Mouse (Mus musculus) embryonic facial prominence, embryonic 10.5 days (tissue): ENCODE results near the gene Tesc. TPM values are rescaled to one million over a fixed set of nuclear protein-coding genes. Genes with fewer than 3 reads are reported as not detected.

Experiments
- DNase-seq: peaks from one replicate; pipeline ENCODE4 v3.0.0-alpha.2; 2017; ENCODE audit warnings: low spot score
- H3K27ac ChIP-seq: fragments of 300-500 bp; sonication (generic); replicated peaks from 2 replicates; pipeline ENCODE4 v1.5.1; 2016; ENCODE audit warnings: mild to moderate bottlenecking
- H3K27me3 ChIP-seq: fragments of 300-500 bp; sonication (generic); replicated peaks from 2 replicates; pipeline ENCODE4 v1.6.1; 2016; ENCODE audit warnings: low read depth, mild to moderate bottlenecking; ENCODE audit not compliant: poor library complexity, severe bottlenecking
- H3K36me3 ChIP-seq: fragments of 300-500 bp; sonication (generic); replicated peaks from 2 replicates; pipeline ENCODE4 v1.6.1; 2016; ENCODE audit warnings: mild to moderate bottlenecking, moderate library complexity
- H3K4me1 ChIP-seq: fragments of 300-500 bp; sonication (generic); 2 replicates; pipeline ENCODE4 v1.6.1; 2016
- H3K4me3 ChIP-seq: fragments of 300-500 bp; sonication (generic); 2 replicates; pipeline ENCODE4 v1.5.1; 2016; ENCODE audit warnings: mild to moderate bottlenecking, moderate library complexity
- H3K9me3 ChIP-seq: fragments of 300-500 bp; sonication (generic); 2 replicates; pipeline ENCODE4 v1.6.1; 2016; ENCODE audit warnings: mild to moderate bottlenecking
- WGBS: fragments of 180-500 bp; shearing (Covaris S2); methylation state at CpG from one replicate; pipeline ENCODE4 v1.1.7; 2016; 5-methylcytosine and 5-hydroxymethylcytosine counted together
- polyA plus RNA-seq: library from polyadenylated mRNA; unstranded; fragments of >200 nt; fragmentation: Nextera tagmentation; extraction: Ambion mirVana; gene quantifications from 2 replicates; pipeline ENCODE4 v1.2.1, GENCODE M21; 2016

Tesc gene
- polyA plus RNA-seq, 1 experiment from 2014 or later = 1.6 TPM

DNA sequence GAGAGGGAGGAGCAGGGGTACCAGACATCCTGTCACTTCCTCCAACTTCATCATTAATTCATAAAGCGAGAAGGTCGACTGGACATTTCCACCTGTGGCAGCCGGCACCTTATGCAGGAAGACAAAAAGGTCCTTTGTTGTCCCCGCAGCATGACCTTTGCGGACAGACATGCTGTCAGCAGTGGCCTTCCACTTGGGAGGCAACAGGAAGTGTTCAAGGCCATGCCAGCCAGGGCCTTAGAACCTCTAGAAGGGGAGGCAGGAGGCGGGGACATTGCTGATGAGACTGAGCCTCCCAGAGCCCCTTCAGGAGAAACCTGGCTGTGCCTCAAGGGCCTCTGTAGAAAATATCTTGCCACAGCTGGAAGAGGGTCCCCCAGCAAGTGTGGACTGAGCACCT lies 6.2 kb downstream of the Tesc start:
- H3K27me3 ChIP-seq = peaks cover 45% of the 10 kb centered on the region
- no peak overlapping the region for H3K4me3 ChIP-seq
- peaks cover 8% of the 10 kb centered on the region; the same call in 1 of the 2 replicates for H3K9me3 ChIP-seq
- DNase-seq = no peak
- H3K27ac ChIP-seq = no peak overlapping the region
- H3K36me3 ChIP-seq = no peaks in the 10 kb centered on the region
- WGBS = 70% methylated on average over 6 of the region's 6 CpGs
- peaks cover 45% of the 10 kb centered on the region for H3K4me1 ChIP-seq

DNA sequence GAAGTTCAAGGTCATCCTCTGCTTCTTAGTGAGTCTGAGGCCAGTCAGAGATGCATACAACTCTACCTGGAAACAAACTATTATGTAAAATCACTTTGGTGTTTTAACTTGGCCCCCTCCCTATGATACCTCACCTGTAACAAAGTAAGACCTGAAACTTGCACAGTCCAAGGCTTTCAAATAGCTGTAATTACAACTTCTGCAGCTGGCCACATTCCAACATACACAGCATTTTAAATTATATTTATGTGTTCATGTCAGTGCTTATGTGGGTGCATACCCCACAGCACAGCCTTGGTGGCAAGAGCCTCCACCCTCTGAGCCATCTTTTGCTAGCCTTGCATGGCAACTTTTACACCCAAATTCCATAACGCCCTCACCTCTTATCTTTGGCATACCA lies 7.1 kb downstream of the Tesc start:
- WGBS = 89% methylated on average over 1 of the region's 1 CpGs
- H3K36me3 ChIP-seq = no peaks in the 10 kb centered on the region
- H3K4me1 ChIP-seq = peaks cover 42% of the 10 kb centered on the region
- H3K9me3 ChIP-seq = peaks cover 8% of the 10 kb centered on the region; the same call in 1 of the 2 replicates
- peaks cover 45% of the 10 kb centered on the region for H3K27me3 ChIP-seq
- DNase-seq = no peak
- no peak overlapping the region for H3K27ac ChIP-seq
- no peak overlapping the region for H3K4me3 ChIP-seq

DNA sequence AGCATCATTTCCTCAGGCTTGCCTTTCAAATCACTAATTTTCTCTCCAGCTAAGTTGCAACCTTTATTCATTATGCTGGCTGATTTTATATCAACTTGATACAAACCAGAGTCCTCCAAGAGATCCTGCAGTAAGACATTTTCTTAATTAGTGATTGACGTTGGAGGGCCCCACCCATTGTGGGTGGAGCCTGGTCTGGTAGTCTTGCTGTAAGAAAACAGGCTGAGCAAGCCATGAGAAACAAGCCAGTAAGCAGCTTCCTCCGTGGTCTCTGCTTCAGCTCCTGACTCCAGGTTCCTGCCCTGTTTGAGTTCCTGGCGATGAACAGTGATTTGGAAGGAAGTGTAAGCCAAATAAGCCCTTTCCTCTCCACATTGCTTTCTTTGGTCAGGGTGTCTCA lies 8.2 kb downstream of the Tesc start:
- 67% methylated on average over 3 of the region's 3 CpGs for WGBS
- Histone ChIP-seq H3K4me3 (no peak overlapping the region), H3K36me3 (no peaks in the 10 kb centered on the region), H3K27ac (no peak overlapping the region), H3K9me3 (peaks cover 8% of the 10 kb centered on the region; the same call in 1 of the 2 replicates), H3K27me3 (peaks cover 34% of the 10 kb centered on the region), H3K4me1 (peaks cover 41% of the 10 kb centered on the region)
- DNase-seq = no peak

DNA sequence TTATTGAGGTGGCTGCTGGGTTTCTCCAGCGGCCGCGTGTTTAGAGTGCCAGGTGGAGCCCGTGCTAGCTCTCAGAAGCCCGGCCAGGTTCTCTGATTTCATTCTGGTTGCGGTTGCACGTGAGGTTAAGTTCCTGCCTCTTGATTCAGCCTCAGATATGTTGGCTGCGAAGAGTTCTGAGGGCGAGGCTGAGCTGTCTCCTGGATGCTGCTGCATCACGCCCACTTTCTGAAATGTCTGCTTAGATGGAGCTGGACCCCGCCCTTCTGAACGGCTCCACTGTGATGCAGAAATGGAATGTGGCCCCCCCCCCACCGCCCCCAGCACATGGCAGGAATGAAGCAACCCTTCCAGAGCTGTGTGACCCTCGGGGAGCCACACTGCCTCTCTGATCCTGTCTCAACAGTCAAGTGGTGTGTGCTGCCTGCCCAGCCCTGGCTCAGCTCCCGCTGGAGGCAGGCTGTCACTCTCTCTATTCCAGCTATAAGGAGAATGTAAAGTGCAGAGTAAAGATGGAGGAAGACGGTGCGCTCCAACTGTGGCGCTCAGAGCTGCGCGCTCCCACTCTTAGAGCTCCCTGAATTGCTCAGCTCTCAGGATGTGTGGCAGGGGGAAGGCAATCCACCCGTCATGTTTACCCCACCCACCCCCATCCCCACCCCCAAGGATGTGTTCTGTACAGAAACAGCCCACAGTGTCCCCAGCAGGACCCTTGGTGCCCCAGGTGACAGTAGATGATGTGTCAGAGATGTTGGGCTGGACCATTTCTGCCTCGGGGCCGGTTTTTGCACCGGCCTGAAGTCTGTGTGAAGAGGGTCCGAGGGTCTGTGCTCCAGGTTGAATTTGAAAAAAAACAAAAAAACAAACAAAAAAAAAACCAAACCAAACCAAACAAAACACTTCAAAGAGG lies 9.6 kb downstream of the Tesc start:
- WGBS = 39% methylated on average over 25 of the region's 25 CpGs
- DNase-seq = no peak
- H3K27me3 ChIP-seq = peaks cover 23% of the 10 kb centered on the region
- H3K4me3 ChIP-seq = peak overlapping the region; percentile 41
- H3K27ac ChIP-seq = peak overlapping the region; percentile 65
- H3K9me3 ChIP-seq = peaks cover 8% of the 10 kb centered on the region; the same call in 1 of the 2 replicates
- H3K36me3 ChIP-seq = no peaks in the 10 kb centered on the region
- H3K4me1 ChIP-seq = peaks cover 34% of the 10 kb centered on the region

DNA sequence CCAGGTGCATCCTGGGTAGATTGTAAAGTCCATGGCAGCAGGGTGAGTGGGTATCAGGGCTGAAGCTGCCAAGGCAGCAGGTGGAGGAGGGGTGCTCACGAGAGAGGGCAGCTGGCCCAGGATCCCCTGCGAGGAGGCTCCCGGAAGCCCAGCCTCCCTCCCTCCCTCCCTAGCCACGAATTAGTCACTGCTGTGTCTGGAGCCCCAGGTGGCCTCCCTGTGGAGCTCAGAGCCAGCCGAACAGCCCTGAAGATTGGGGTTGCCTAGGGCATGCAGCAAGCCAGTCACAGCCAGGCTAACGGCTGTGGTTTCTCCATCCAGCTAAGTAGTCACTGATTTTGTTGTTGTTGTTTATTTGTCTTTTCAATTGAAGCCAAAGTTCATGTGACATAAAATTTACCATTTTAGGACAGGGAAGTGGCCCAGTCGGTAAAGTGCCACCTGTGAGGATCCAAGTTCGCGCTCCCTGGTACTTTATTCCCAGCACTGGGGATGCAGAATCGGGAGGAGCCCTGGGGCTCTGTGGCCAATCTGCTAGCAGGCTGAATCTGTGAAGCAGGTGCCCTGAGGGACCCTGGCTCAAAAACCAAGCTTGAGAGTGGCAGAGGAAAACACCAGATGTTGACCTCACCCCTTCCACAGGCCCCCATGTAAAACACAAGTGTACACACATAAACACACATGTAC lies 10.4 kb downstream of the Tesc start:
- H3K9me3 ChIP-seq = peaks cover 8% of the 10 kb centered on the region; the same call in 1 of the 2 replicates
- peak overlapping the region; percentile 52; the same call in 1 of the 2 replicates for H3K27ac ChIP-seq
- 8% methylated on average over 10 of the region's 10 CpGs for WGBS
- peaks cover 23% of the 10 kb centered on the region for H3K27me3 ChIP-seq
- DNase-seq = peak; percentile 68
- H3K4me3 ChIP-seq = peak overlapping the region; percentile 41
- H3K4me1 ChIP-seq = peaks cover 33% of the 10 kb centered on the region
- H3K36me3 ChIP-seq = no peaks in the 10 kb centered on the region

DNA sequence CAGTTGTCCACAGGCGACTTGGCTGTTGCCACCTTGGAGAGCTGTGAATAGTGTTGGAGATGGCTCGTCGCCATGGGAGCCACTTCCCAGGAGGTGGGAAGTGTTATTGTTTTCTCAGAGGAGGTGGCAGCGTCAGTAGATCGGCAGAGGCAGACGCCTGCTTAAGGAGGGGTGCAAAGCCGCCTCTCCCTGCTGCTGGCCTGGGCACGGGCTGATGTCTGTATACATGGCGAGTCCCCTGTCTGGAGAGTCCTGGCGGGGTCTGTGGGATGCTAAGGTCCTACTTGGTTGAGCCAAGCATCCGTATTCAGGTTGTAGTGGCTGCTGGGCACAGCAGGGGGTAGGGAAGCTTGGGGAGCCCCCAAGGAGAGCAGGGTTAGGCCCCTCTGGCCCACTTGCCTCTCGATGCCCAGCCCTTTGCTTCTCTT lies 11.7 kb downstream of the Tesc start:
- Histone ChIP-seq H3K36me3 (no peaks in the 10 kb centered on the region), H3K27ac (no peak overlapping the region), H3K27me3 (peaks cover 23% of the 10 kb centered on the region), H3K9me3 (peaks cover 8% of the 10 kb centered on the region; the same call in 1 of the 2 replicates), H3K4me3 (no peak overlapping the region), H3K4me1 (peaks cover 22% of the 10 kb centered on the region)
- no peak for DNase-seq
- 28% methylated on average over 12 of the region's 12 CpGs for WGBS

DNA sequence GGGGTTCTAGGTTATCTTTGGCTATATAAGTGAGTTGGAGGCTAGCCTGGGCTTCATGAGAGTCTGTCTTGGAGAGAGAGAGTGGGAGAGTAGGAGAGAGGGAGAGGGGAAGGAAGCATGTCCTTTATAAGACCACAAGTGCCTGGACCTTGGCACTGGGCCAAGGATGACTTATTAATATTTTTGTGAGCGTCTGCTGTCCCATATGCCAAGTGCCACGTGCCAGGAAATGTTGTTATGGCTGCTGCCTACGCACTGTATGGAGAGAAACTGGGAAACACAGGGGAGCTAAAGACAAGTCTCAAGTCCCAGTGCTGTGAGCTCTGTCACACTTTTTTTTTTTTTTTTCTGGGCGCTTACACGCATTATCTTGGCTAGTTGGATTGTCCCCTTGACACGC lies 15.1 kb downstream of the Tesc start:
- no peak for DNase-seq
- peaks cover 9% of the 10 kb centered on the region for H3K27me3 ChIP-seq
- no peaks in the 10 kb centered on the region for H3K9me3 ChIP-seq
- WGBS = 95% methylated on average over 6 of the region's 6 CpGs
- H3K36me3 ChIP-seq = no peaks in the 10 kb centered on the region
- peaks cover 13% of the 10 kb centered on the region for H3K4me1 ChIP-seq
- no peak overlapping the region for H3K4me3 ChIP-seq
- H3K27ac ChIP-seq = no peak overlapping the region

DNA sequence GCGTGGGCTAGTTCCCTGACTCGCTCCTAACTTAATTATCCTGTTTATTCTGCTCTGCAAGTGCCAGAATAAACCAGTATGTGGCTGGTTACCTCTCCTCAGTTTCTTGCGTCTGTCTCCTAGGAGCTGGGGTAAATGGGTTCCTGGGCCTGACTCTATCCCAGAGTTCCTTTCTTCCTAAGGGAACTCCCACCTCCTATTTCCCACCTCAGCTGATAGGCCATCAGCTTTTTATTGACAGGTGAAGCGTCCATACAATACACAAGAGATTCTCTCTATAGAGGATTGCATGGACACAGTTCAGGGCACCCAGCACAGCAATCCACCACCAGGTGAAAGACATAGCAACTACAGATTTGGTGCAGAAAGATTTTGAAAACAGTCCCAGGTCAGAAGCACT lies 16.2 kb downstream of the Tesc start:
- no peaks in the 10 kb centered on the region for H3K36me3 ChIP-seq
- H3K4me1 ChIP-seq = peaks cover 6% of the 10 kb centered on the region; the same call in 1 of the 2 replicates
- DNase-seq = no peak
- H3K27me3 ChIP-seq = peaks cover 9% of the 10 kb centered on the region
- H3K4me3 ChIP-seq = no peak overlapping the region
- H3K9me3 ChIP-seq = no peaks in the 10 kb centered on the region
- H3K27ac ChIP-seq = no peak overlapping the region
- 83% methylated on average over 4 of the region's 4 CpGs for WGBS

DNA sequence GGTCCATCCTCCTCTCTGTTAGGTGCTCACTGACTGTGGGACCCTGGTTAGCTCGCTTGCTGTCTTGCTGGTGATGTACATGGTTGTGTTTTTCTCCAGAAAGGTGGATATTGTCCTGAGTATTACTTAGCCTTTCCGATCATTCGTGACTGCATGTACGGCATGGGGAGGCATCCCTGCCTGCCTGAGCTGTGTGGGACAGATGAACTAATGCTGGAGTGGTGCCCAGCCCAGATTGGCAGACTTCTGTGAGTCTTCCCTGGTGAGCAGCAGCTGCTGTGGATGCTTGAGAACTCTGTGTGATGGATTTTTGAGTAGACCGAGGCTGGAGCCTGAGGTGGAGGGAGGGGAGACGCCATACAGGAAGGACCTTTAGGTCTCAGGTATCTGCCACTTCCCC lies 17.4 kb downstream of the Tesc start:
- no peaks in the 10 kb centered on the region for H3K27me3 ChIP-seq
- no peaks in the 10 kb centered on the region for H3K4me1 ChIP-seq
- H3K36me3 ChIP-seq = no peaks in the 10 kb centered on the region
- DNase-seq = no peak
- 88% methylated on average over 6 of the region's 6 CpGs for WGBS
- H3K27ac ChIP-seq = no peak overlapping the region
- no peaks in the 10 kb centered on the region for H3K9me3 ChIP-seq
- H3K4me3 ChIP-seq = no peak overlapping the region

DNA sequence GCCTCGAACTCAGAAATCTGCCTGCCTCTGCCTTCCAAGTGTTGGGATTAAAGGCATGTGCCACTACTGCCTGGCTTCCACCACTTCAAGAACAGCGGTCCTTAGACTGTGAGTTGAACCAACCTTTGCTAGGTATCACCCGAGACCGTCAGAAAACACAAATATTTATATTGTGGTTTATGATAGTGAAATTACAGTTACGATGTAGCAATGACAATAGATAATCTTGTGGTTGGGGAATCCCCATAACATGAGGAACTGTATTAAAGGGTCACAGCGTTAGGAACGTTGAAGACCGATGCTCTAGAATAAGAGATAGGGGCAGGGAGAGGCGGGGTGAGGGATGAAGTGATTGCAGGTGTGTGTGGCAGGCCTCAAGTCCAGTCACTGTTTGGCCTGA lies 17.8 kb downstream of the Tesc start:
- no peak for DNase-seq
- H3K27ac ChIP-seq = no peak overlapping the region
- H3K4me1 ChIP-seq = no peaks in the 10 kb centered on the region
- no peaks in the 10 kb centered on the region for H3K27me3 ChIP-seq
- H3K4me3 ChIP-seq = no peak overlapping the region
- H3K36me3 ChIP-seq = no peaks in the 10 kb centered on the region
- 93% methylated on average over 9 of the region's 9 CpGs for WGBS
- no peaks in the 10 kb centered on the region for H3K9me3 ChIP-seq

DNA sequence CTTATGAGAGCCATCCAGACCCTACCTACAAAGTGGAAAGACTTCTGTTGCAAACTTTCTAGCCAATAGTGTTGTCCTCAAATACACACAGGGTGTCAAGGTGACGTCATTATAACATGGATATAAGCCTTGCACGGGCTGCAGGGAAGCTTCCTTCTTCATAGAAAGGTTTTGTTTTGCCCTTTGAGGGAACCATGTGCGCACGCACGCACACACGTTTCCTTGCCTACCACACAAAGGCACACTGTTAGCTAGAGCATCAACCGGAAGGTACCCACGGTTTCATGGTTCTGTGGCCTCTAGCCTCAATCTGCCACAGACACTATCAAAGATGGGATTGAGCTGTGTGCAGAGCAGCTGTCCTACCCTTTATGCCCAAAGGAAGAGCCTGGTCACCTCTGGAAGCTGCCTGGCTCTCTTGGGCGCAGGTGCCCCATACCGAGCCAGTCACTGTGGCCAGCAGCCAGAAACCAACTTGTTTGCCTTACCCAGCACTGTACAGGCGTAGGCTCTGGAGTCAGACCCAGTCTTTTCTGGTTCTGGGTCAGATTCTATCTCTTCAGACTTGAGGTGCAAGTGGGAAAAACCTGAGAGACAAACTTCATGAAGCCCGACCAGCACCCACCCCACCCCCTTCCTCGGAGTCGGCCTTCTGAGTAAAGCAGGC lies 19.7 kb downstream of the Tesc start:
- Histone ChIP-seq H3K36me3 (no peaks in the 10 kb centered on the region), H3K4me1 (no peaks in the 10 kb centered on the region), H3K27ac (no peak overlapping the region), H3K9me3 (no peaks in the 10 kb centered on the region), H3K4me3 (no peak overlapping the region), H3K27me3 (no peaks in the 10 kb centered on the region)
- WGBS = 91% methylated on average over 14 of the region's 14 CpGs
- no peak for DNase-seq

DNA sequence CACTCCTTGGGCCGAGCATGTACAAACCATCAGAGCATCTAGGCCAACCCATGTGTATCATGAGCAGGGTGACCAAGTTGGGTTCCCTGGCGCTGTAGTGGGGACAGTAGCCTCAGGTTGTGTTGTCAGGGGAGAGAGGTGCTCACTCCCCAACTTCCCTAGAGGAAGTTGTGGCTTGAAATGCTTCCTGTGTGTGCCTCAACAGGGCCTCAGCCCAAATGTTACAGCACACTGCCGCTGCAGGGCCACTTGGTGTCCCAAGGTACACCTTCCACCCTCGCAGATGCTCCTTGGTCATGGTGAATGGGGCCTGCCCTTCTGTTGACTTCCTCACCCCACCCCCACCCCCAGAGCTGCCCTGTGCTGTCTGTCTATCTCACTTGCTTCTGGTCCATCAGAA lies 20.9 kb downstream of the Tesc start:
- DNase-seq = no peak
- no peaks in the 10 kb centered on the region for H3K4me1 ChIP-seq
- H3K36me3 ChIP-seq = no peaks in the 10 kb centered on the region
- H3K27ac ChIP-seq = no peak overlapping the region
- H3K27me3 ChIP-seq = no peaks in the 10 kb centered on the region
- H3K9me3 ChIP-seq = no peaks in the 10 kb centered on the region
- no peak overlapping the region for H3K4me3 ChIP-seq
- 82% methylated on average over 4 of the region's 4 CpGs for WGBS
